Mouse (Mus musculus) intestine, postnatal 0 days (tissue): ENCODE measurements around the gene Ints5. TPM values are rescaled to one million over a fixed set of nuclear protein-coding genes. Genes with fewer than 3 reads are reported as not detected.
"Not testable (repeated sequence)": the region's sequence is repeated elsewhere in the genome, so short reads cannot be mapped to it uniquely, and the experiment has no call there.

Experiments used
- ATAC-seq: fragments of 200-750 bp; cut with Nextera tagmentation; 2 replicates; pipeline ENCODE4 v1.8.0; 2017; ENCODE audit warnings: mild to moderate bottlenecking, moderate TSS enrichment, moderate library complexity
- H3K27ac ChIP-seq: fragments of 300-500 bp; sonication (generic); 2 replicates; pipeline ENCODE4 v1.5.1; 2014; ENCODE audit warnings: mild to moderate bottlenecking, low read depth, low read length, moderate library complexity
- H3K27me3 ChIP-seq: fragments of 300-500 bp; sonication (generic); replicated peaks from 2 replicates; pipeline ENCODE4 v1.6.1; 2014; ENCODE audit warnings: low read length, mixed read lengths; ENCODE audit not compliant: control insufficient read depth, insufficient read depth
- H3K36me3 ChIP-seq: fragments of 300-500 bp; sonication (generic); 2 replicates; pipeline ENCODE4 v1.6.1; 2014; ENCODE audit warnings: mild to moderate bottlenecking, moderate library complexity; ENCODE audit not compliant: control insufficient read depth, insufficient read depth
- H3K4me1 ChIP-seq: fragments of 300-500 bp; sonication (generic); replicated peaks from 2 replicates; pipeline ENCODE4 v1.6.1; 2014; ENCODE audit warnings: antibody characterized with exemption, low read length, mixed read lengths; ENCODE audit not compliant: control insufficient read depth, insufficient read depth
- H3K4me2 ChIP-seq: fragments of 300-500 bp; sonication (generic); replicated peaks from 2 replicates; pipeline ENCODE4 v1.6.1; 2014; ENCODE audit warnings: low read depth, mild to moderate bottlenecking, moderate library complexity
- H3K4me3 ChIP-seq: fragments of 300-500 bp; sonication (generic); 2 replicates; pipeline ENCODE4 v1.5.1; 2014; ENCODE audit warnings: low read depth, low read length
- H3K9ac ChIP-seq: fragments of 300-500 bp; sonication (generic); 2 replicates; pipeline ENCODE4 v1.6.1; 2014; ENCODE audit warnings: mild to moderate bottlenecking, low read depth, low read length
- H3K9me3 ChIP-seq: fragments of 300-500 bp; sonication (generic); 2 replicates; pipeline ENCODE4 v1.6.1; 2016; ENCODE audit warnings: mixed run types; ENCODE audit not compliant: control insufficient read depth
- CTCF ChIP-seq: sonication (generic); IDR thresholded peaks from 2 replicates; pipeline ENCODE4 v1.5.1; 2016; ENCODE audit warnings: low read depth, mild to moderate bottlenecking, control low read depth, antibody characterized with exemption, moderate library complexity
- WGBS: fragments of 180-500 bp; shearing (Covaris S2); extraction: QIAGEN DNeasy Blood & Tissue Kit; methylation state at CpG from one replicate; pipeline ENCODE4 v1.1.7; 2014; 5-methylcytosine and 5-hydroxymethylcytosine counted together
- polyA plus RNA-seq: library from polyadenylated mRNA; unstranded; fragments of >200 nt; fragmentation: Nextera tagmentation; extraction: Ambion mirVana; gene quantifications from 2 replicates; pipeline ENCODE4 v1.2.1, GENCODE M21; 2015

Ints5 gene
- polyA plus RNA-seq, 1 experiment from 2014 or later: 14.5 TPM

- ATAC-seq: no peak
- H3K9ac ChIP-seq: no peak overlapping the region
- no peaks in the 10 kb centered on the region for H3K4me1 ChIP-seq
- H3K4me2 ChIP-seq: no peak overlapping the region
- 47% methylated on average over 10 of the region's 10 CpGs for WGBS
- 0 out of 2 replicates have a peak, but pooled peaks cover 6% of the 10 kb centered on the region for H3K36me3 ChIP-seq
- no peaks in the 10 kb centered on the region for H3K9me3 ChIP-seq
- no peak overlapping the region for H3K4me3 ChIP-seq
- TF ChIP-seq CTCF: no peak
- H3K27ac ChIP-seq: no peak overlapping the region
- H3K27me3 ChIP-seq: no peaks in the 10 kb centered on the region
Observed at GRCm38 (mm10) chr19:8852236-8852928, 40.4 kb upstream of the Ints5 start.

GRCm38 (mm10) chr19:8853117-8853516, 39.7 kb upstream of the Ints5 start:
- TF ChIP-seq CTCF: no peak
- Histone ChIP-seq H3K27ac (no peak overlapping the region), H3K27me3 (no peaks in the 10 kb centered on the region), H3K9ac (no peak overlapping the region), H3K4me3 (no peak overlapping the region), H3K4me1 (no peaks in the 10 kb centered on the region), H3K9me3 (no peaks in the 10 kb centered on the region), H3K4me2 (no peak overlapping the region), H3K36me3 (no peaks in the 10 kb centered on the region)
- no peak for ATAC-seq
- 83% methylated on average over 3 of the region's 3 CpGs for WGBS

GRCm38 (mm10) chr19:8857689-8858088, 35.1 kb upstream of the Ints5 start:
- H3K4me3 ChIP-seq: no peak overlapping the region
- peak; percentile 79 for TF ChIP-seq CTCF
- no peak overlapping the region for H3K27ac ChIP-seq
- no peak overlapping the region for H3K9ac ChIP-seq
- H3K9me3 ChIP-seq: no peaks in the 10 kb centered on the region
- no peak overlapping the region for H3K4me2 ChIP-seq
- no peaks in the 10 kb centered on the region for H3K27me3 ChIP-seq
- no peaks in the 10 kb centered on the region for H3K4me1 ChIP-seq
- no peak for ATAC-seq
- H3K36me3 ChIP-seq: no peaks in the 10 kb centered on the region
- WGBS: 31% methylated on average over 4 of the region's 4 CpGs

GRCm38 (mm10) chr19:8859018-8859417, 33.8 kb upstream of the Ints5 start:
- Histone ChIP-seq H3K9me3 (no peaks in the 10 kb centered on the region), H3K27ac (no peak overlapping the region), H3K9ac (no peak overlapping the region), H3K4me2 (no peak overlapping the region), H3K27me3 (no peaks in the 10 kb centered on the region), H3K4me1 (no peaks in the 10 kb centered on the region), H3K4me3 (no peak overlapping the region), H3K36me3 (no peaks in the 10 kb centered on the region)
- peak; percentile 69 for TF ChIP-seq CTCF
- ATAC-seq: no peak
- WGBS: 17% methylated on average over 1 of the region's 1 CpGs

GRCm38 (mm10) chr19:8864265-8864664, 28.5 kb upstream of the Ints5 start:
- no peak overlapping the region for H3K9ac ChIP-seq
- 84% methylated on average over 6 of the region's 6 CpGs for WGBS
- H3K4me1 ChIP-seq: no peaks in the 10 kb centered on the region
- H3K4me3 ChIP-seq: no peak overlapping the region
- H3K36me3 ChIP-seq: no peaks in the 10 kb centered on the region
- no peaks in the 10 kb centered on the region for H3K27me3 ChIP-seq
- ATAC-seq: no peak
- H3K9me3 ChIP-seq: no peaks in the 10 kb centered on the region
- H3K27ac ChIP-seq: no peak overlapping the region
- TF ChIP-seq CTCF: no peak
- no peak overlapping the region for H3K4me2 ChIP-seq

- not testable (repeated sequence) for H3K27me3 ChIP-seq, ATAC-seq, H3K4me1 ChIP-seq, H3K9me3 ChIP-seq
- peak overlapping the region; percentile 87; the same call in 1 of the 2 replicates for H3K27ac ChIP-seq
- H3K36me3 ChIP-seq: peaks cover 22% of the 10 kb centered on the region
- peak overlapping the region; percentile 89; the same call in 1 of the 2 replicates for H3K9ac ChIP-seq
- 79% methylated on average over 3 of the region's 3 CpGs for WGBS
- peak overlapping the region; percentile 86 for H3K4me2 ChIP-seq
- H3K4me3 ChIP-seq: peak overlapping the region; percentile 80
Observed at GRCm38 (mm10) chr19:8870381-8870780, 22.4 kb upstream of the Ints5 start.
